Mouse (Mus musculus) adrenal gland, postnatal 4 days (tissue): ENCODE measurements around the gene Slc7a14. TPM values are rescaled to one million over a fixed set of nuclear protein-coding genes. Genes with fewer than 3 reads are reported as not detected.

Source experiments
- DNase-seq, 2 experiments: peaks; one replicate each; pipeline ENCODE4 v3.0.0; 2021 to 2022; ENCODE audit warnings: low spot score in 2 of 2, mixed read lengths in 2 of 2
- total RNA-seq, 2 experiments: library from RNA; stranded (reverse); gene quantifications; 2 replicates each; pipeline ENCODE4 v1.2.3; 2021

The Slc7a14 gene
- total RNA-seq, 2 experiments from 2014 or later, result 7.9 to 9.7 TPM

GRCm38 (mm10) chr3:31261418-31262014 lies 48.7 kb downstream of the Slc7a14 start:
- no peak for DNase-seq

- no peak for DNase-seq
These were observed 49.2 kb downstream of the Slc7a14 start for GRCm38 (mm10) chr3:31260964-31261346.

GRCm38 (mm10) chr3:31260329-31260963 lies 49.7 kb downstream of the Slc7a14 start:
- no peak for DNase-seq

- DNase-seq, result no peak
These were observed 50.5 kb downstream of the Slc7a14 start for GRCm38 (mm10) chr3:31259553-31260255.

GRCm38 (mm10) chr3:31254427-31254826 lies 55.8 kb downstream of the Slc7a14 start:
- no peak for DNase-seq

GRCm38 (mm10) chr3:31253862-31254261 lies 56.3 kb downstream of the Slc7a14 start:
- DNase-seq, result no peak

- no peak for DNase-seq
These were observed 57.6 kb downstream of the Slc7a14 start for GRCm38 (mm10) chr3:31252566-31252965.

- DNase-seq, result no peak
These were observed 66.7 kb downstream of the Slc7a14 start for GRCm38 (mm10) chr3:31243478-31243877.

GRCm38 (mm10) chr3:31240840-31241239 lies 69.3 kb downstream of the Slc7a14 start:
- no peak for DNase-seq

GRCm38 (mm10) chr3:31239645-31240044 lies 70.5 kb downstream of the Slc7a14 start:
- no peak for DNase-seq

GRCm38 (mm10) chr3:31237936-31238335 lies 72.2 kb downstream of the Slc7a14 start:
- no peak for DNase-seq

- no peak for DNase-seq
These were observed 74.0 kb downstream of the Slc7a14 start for GRCm38 (mm10) chr3:31236146-31236545.

- no peak for DNase-seq
These were observed 75.8 kb downstream of the Slc7a14 start for GRCm38 (mm10) chr3:31234356-31234755.

GRCm38 (mm10) chr3:31233746-31234312 lies 76.3 kb downstream of the Slc7a14 start:
- no peak for DNase-seq

GRCm38 (mm10) chr3:31229281-31229680 lies 80.9 kb downstream of the Slc7a14 start:
- no peak for DNase-seq

GRCm38 (mm10) chr3:31228487-31228886 lies 81.7 kb downstream of the Slc7a14 start:
- DNase-seq, result no peak

- DNase-seq, result no peak
These were observed 86.6 kb downstream of the Slc7a14 start for GRCm38 (mm10) chr3:31223551-31223950.

GRCm38 (mm10) chr3:31220040-31220439 lies 90.1 kb downstream of the Slc7a14 start:
- no peak for DNase-seq

GRCm38 (mm10) chr3:31219483-31219882 lies 90.7 kb downstream of the Slc7a14 start:
- DNase-seq, result no peak

- no peak for DNase-seq
These were observed 92.7 kb downstream of the Slc7a14 start for GRCm38 (mm10) chr3:31217523-31217922.

- no peak for DNase-seq
These were observed 96.4 kb downstream of the Slc7a14 start for GRCm38 (mm10) chr3:31213802-31214201.
